Mouse (Mus musculus): ENCODE data around the gene Tiprl. TPM values are rescaled to one million over a fixed set of nuclear protein-coding genes. Genes with fewer than 3 reads are reported as not detected.

Gene Tiprl
- 106 and 107 TPM in 2 replicates for polyA plus RNA-seq (2016; fragmentation: Nextera tagmentation; extraction: Ambion mirVana)

- under 1% methylated on average over 76 of the region's 76 CpGs for WGBS
- Histone ChIP-seq H3K36me3 (replicated peaks) (no peaks in the 10 kb centered on the region), H3K27ac (peak within 1 kb of the TSS; percentile 93), H3K4me2 (peak within 1 kb of the TSS; percentile 81), H3K4me3 (replicated peaks) (peak within 1 kb of the TSS; percentile 85), H3K9me3 (no peaks in the 10 kb centered on the region), H3K4me1 (peaks cover 15% of the 10 kb centered on the region), H3K27me3 (no peaks in the 10 kb centered on the region), H3K9ac (peak within 1 kb of the TSS; percentile 89)
- ATAC-seq (ENCODE audit: low FRiP score), result peak; percentile 99
Observed at GRCm38 (mm10) chr1:165236321-165237298, at the start of gene Tiprl. Gene Tiprl (minus strand): TSS chr1:165236996.

- no peaks in the 10 kb centered on the region for H3K9me3 ChIP-seq
- ATAC-seq (ENCODE audit: low FRiP score), result no peak
- H3K36me3 ChIP-seq (replicated peaks), result no peaks in the 10 kb centered on the region
- H3K4me2 ChIP-seq, result peak overlapping the region; percentile 87
- 71% methylated on average over 7 of the region's 7 CpGs for WGBS
- H3K4me3 ChIP-seq (replicated peaks), result no peak overlapping the region
- no peak overlapping the region for H3K27ac ChIP-seq
- peaks cover 44% of the 10 kb centered on the region for H3K4me1 ChIP-seq
- H3K27me3 ChIP-seq, result no peaks in the 10 kb centered on the region
- no peak overlapping the region for H3K9ac ChIP-seq
Observed at GRCm38 (mm10) chr1:165284096-165284495, 47.3 kb upstream of the Tiprl start.

GRCm38 (mm10) chr1:165282967-165283345, 46.2 kb upstream of the Tiprl start:
- Histone ChIP-seq H3K36me3 (replicated peaks) (no peaks in the 10 kb centered on the region), H3K4me3 (replicated peaks) (peak overlapping the region; percentile 83), H3K27me3 (no peaks in the 10 kb centered on the region), H3K9ac (peak overlapping the region; percentile 93), H3K4me2 (peak overlapping the region; percentile 87), H3K9me3 (no peaks in the 10 kb centered on the region), H3K4me1 (peaks cover 44% of the 10 kb centered on the region), H3K27ac (no peak overlapping the region)
- 10% methylated on average over 7 of the region's 7 CpGs for WGBS
- ATAC-seq (ENCODE audit: low FRiP score), result no peak

- no peaks in the 10 kb centered on the region for H3K9me3 ChIP-seq
- peak overlapping the region; percentile 83 for H3K4me3 ChIP-seq (replicated peaks)
- H3K4me1 ChIP-seq, result peaks cover 44% of the 10 kb centered on the region
- peak overlapping the region; percentile 94 for H3K27ac ChIP-seq
- H3K4me2 ChIP-seq, result peak overlapping the region; percentile 87
- ATAC-seq (ENCODE audit: low FRiP score), result peak; percentile 69
- under 1% methylated on average over 35 of the region's 35 CpGs for WGBS
- H3K27me3 ChIP-seq, result no peaks in the 10 kb centered on the region
- peak overlapping the region; percentile 93 for H3K9ac ChIP-seq
- H3K36me3 ChIP-seq (replicated peaks), result no peaks in the 10 kb centered on the region
Observed at GRCm38 (mm10) chr1:165282222-165282966, 45.6 kb upstream of the Tiprl start.

GRCm38 (mm10) chr1:165281351-165282221, 44.8 kb upstream of the Tiprl start:
- Histone ChIP-seq H3K4me1 (peaks cover 44% of the 10 kb centered on the region), H3K36me3 (replicated peaks) (no peaks in the 10 kb centered on the region), H3K9ac (peak overlapping the region; percentile 93), H3K9me3 (no peaks in the 10 kb centered on the region), H3K27me3 (no peaks in the 10 kb centered on the region), H3K4me2 (peak overlapping the region; percentile 87), H3K27ac (peak overlapping the region; percentile 94), H3K4me3 (replicated peaks) (peak overlapping the region; percentile 83)
- WGBS, result under 1% methylated on average over 55 of the region's 71 CpGs
- ATAC-seq (ENCODE audit: low FRiP score), result peak; percentile 89

GRCm38 (mm10) chr1:165280741-165281140, 43.9 kb upstream of the Tiprl start:
- no peaks in the 10 kb centered on the region for H3K27me3 ChIP-seq
- ATAC-seq (ENCODE audit: low FRiP score), result no peak
- H3K36me3 ChIP-seq (replicated peaks), result no peaks in the 10 kb centered on the region
- H3K9ac ChIP-seq, result peak overlapping the region; percentile 93; the same call in 1 of the 2 replicates
- 34% methylated on average over 10 of the region's 10 CpGs for WGBS
- H3K27ac ChIP-seq, result peak overlapping the region; percentile 94; the same call in 1 of the 2 replicates
- no peaks in the 10 kb centered on the region for H3K9me3 ChIP-seq
- peaks cover 44% of the 10 kb centered on the region for H3K4me1 ChIP-seq
- H3K4me3 ChIP-seq (replicated peaks), result peak overlapping the region; percentile 83; the same call in 1 of the 2 replicates
- peak overlapping the region; percentile 87 for H3K4me2 ChIP-seq

DNA sequence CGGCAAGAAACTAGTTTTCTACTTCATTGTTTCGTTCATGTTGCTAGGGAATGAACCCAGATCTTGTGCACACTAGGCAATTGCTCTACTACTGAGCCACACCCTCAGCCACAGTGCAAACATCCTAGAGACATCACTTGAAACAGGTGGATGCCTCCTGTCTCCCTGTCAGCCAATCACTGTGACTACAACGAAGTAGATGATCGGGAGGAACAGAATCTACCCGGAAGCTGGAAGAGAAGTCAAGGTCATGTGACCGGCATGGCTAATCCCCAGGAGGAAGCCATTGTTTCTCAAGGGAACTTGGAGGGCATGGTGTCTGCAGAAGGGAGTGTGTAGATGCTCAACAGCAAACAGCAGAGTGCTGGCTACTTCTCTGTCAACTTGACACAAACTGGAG, 38.1 kb upstream of the Tiprl start:
- H3K27me3 ChIP-seq, result no peaks in the 10 kb centered on the region
- H3K4me2 ChIP-seq, result no peak overlapping the region
- H3K4me1 ChIP-seq, result peaks cover under 1% of the 10 kb centered on the region; the same call in 1 of the 2 replicates
- H3K36me3 ChIP-seq (replicated peaks), result no peaks in the 10 kb centered on the region
- H3K9ac ChIP-seq, result no peak overlapping the region
- H3K4me3 ChIP-seq (replicated peaks), result no peak overlapping the region
- no peak for ATAC-seq (ENCODE audit: low FRiP score)
- H3K9me3 ChIP-seq, result no peaks in the 10 kb centered on the region
- WGBS, result 84% methylated on average over 6 of the region's 6 CpGs
- no peak overlapping the region for H3K27ac ChIP-seq

DNA sequence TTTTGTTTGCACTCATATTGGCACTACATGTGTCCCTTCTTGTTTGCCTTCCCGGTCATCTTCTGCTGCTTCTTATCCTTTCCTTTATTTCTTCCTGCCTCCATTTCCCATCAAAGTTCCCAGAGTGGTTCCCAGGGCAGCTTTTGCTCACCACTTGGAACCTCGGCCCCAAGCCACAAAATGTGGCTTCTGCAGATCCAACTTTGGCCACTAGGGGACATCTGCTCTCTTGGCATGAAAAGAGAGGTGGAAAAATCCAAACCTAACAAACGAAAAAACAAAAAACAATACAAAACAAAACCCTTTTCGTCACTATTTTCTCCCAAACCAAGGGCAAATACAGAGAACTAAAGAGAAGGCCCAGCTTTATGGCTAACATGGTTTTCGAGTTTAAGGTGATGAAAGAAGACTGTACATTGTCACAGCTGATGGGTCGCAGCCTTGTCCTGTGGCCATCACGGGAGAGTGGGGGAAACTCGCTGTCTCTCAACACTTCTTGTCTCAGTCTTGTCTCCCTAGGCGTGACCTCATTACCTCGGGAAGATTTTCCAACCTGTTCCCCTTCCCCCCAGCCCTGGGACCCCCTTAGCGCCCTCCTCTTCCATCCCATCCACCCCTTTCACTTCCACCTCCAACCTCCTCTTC, 15.4 kb upstream of the Tiprl start:
- H3K27me3 ChIP-seq, result no peaks in the 10 kb centered on the region
- H3K4me2 ChIP-seq, result peak overlapping the region; percentile 8; the same call in 1 of the 2 replicates
- 45% methylated on average over 11 of the region's 11 CpGs for WGBS
- H3K9me3 ChIP-seq, result no peaks in the 10 kb centered on the region
- H3K9ac ChIP-seq, result no peak overlapping the region
- no peaks in the 10 kb centered on the region for H3K4me1 ChIP-seq
- H3K4me3 ChIP-seq (replicated peaks), result no peak overlapping the region
- ATAC-seq (ENCODE audit: low FRiP score), result peak; percentile 27; the same call in 1 of the 2 replicates
- H3K27ac ChIP-seq, result no peak overlapping the region
- H3K36me3 ChIP-seq (replicated peaks), result no peaks in the 10 kb centered on the region

GRCm38 (mm10) chr1:165250546-165250945, 13.8 kb upstream of the Tiprl start:
- Histone ChIP-seq H3K9ac (no peak overlapping the region), H3K4me1 (no peaks in the 10 kb centered on the region), H3K4me3 (replicated peaks) (no peak overlapping the region), H3K27me3 (no peaks in the 10 kb centered on the region), H3K4me2 (no peak overlapping the region), H3K27ac (no peak overlapping the region), H3K9me3 (no peaks in the 10 kb centered on the region), H3K36me3 (replicated peaks) (no peaks in the 10 kb centered on the region)
- WGBS, result 91% methylated on average over 2 of the region's 2 CpGs
- no peak for ATAC-seq (ENCODE audit: low FRiP score)

GRCm38 (mm10) chr1:165248842-165249241, 12.0 kb upstream of the Tiprl start:
- Histone ChIP-seq H3K4me1 (no peaks in the 10 kb centered on the region), H3K36me3 (replicated peaks) (no peaks in the 10 kb centered on the region), H3K9me3 (no peaks in the 10 kb centered on the region), H3K9ac (no peak overlapping the region), H3K27ac (no peak overlapping the region), H3K4me2 (no peak overlapping the region), H3K4me3 (replicated peaks) (no peak overlapping the region), H3K27me3 (no peaks in the 10 kb centered on the region)
- no peak for ATAC-seq (ENCODE audit: low FRiP score)
- WGBS, result 60% methylated on average over 4 of the region's 4 CpGs

GRCm38 (mm10) chr1:165247788-165248187, 11.0 kb upstream of the Tiprl start:
- ATAC-seq (ENCODE audit: low FRiP score), result no peak
- no peak overlapping the region for H3K9ac ChIP-seq
- 86% methylated on average over 3 of the region's 3 CpGs for WGBS

More at GRCm38 (mm10) chr1:165247788-165248187, 11.0 kb upstream of the Tiprl start:
- no peaks in the 10 kb centered on the region for H3K9me3 ChIP-seq
- no peaks in the 10 kb centered on the region for H3K27me3 ChIP-seq
- no peaks in the 10 kb centered on the region for H3K4me1 ChIP-seq
- H3K27ac ChIP-seq, result no peak overlapping the region
- H3K36me3 ChIP-seq (replicated peaks), result no peaks in the 10 kb centered on the region
- H3K4me2 ChIP-seq, result no peak overlapping the region
- H3K4me3 ChIP-seq (replicated peaks), result no peak overlapping the region

Measured in forebrain, embryonic 12.5 days (tissue).